Mouse (Mus musculus) E14TG2a.4 (cell line): ENCODE measurements around the gene Pcnx3.
A peak's percentile ranks its signal among the peaks of the same experiment; 100 is the strongest.

Experiments used
- H3K27me3 ChIP-seq: 2 replicates; pipeline ENCODE4 v1.6.1; 2014; ENCODE audit warnings: low read length, control low read depth; ENCODE audit not compliant: insufficient read depth
- H3K36me3 ChIP-seq: 2 replicates; pipeline ENCODE4 v1.6.1; 2014; ENCODE audit warnings: low read length, control low read depth; ENCODE audit not compliant: insufficient read depth
- H3K4me1 ChIP-seq: replicated peaks from 2 replicates; pipeline ENCODE4 v1.6.1; 2014; ENCODE audit warnings: low read depth, low read length, control low read depth
- H3K4me3 ChIP-seq: replicated peaks from 2 replicates; pipeline ENCODE4 v1.5.1; 2014; ENCODE audit warnings: mild to moderate bottlenecking, low read length
- H3K9me3 ChIP-seq: 2 replicates; pipeline ENCODE4 v1.6.1; 2014; ENCODE audit warnings: low read length, control low read depth
- CTCF ChIP-seq: conservative IDR thresholded peaks from 2 replicates; pipeline ENCODE4 v1.5.1; 2014; ENCODE audit warnings: low read length
- NANOG ChIP-seq: IDR thresholded peaks from 2 replicates; pipeline ENCODE4 v1.6.1; 2014; ENCODE audit warnings: borderline replicate concordance, low read length, mixed read lengths
- POU5F1 ChIP-seq: IDR thresholded peaks from 2 replicates; pipeline ENCODE4 v1.6.1; 2014; ENCODE audit warnings: low read length, borderline replicate concordance

Gene Pcnx3

GRCm38 (mm10) chr19:5646731-5647330 lies 41.9 kb downstream of the Pcnx3 start:
- Histone ChIP-seq H3K4me1 (peaks cover 49% of the 10 kb centered on the region), H3K4me3 (no peak overlapping the region), H3K27me3 (no peaks in the 10 kb centered on the region), H3K9me3 (no peaks in the 10 kb centered on the region), H3K36me3 (peaks cover 70% of the 10 kb centered on the region)
- TF ChIP-seq POU5F1 (no peak), CTCF (no peak), NANOG (no peak)

DNA sequence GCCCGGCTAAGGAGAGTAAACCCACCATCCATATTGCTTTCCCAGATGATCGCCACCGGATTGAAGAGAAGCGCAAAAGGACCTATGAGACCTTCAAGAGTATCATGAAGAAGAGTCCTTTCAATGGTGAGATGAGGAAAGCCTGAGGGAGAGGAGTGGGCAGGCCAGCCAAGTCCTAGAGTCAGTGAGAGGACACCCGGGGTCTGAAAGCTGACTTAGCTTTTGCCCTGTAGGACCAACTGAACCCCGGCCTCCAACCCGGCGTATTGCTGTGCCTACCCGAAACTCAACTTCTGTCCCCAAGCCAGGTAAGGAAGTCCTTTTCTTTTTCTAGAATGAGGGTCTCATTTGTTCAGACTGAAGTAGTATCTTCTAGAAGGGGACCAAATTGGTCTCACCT lies 43.4 kb downstream of the Pcnx3 start:
- Histone ChIP-seq H3K9me3 (no peaks in the 10 kb centered on the region), H3K4me3 (no peak overlapping the region), H3K27me3 (no peaks in the 10 kb centered on the region), H3K4me1 (peaks cover 50% of the 10 kb centered on the region), H3K36me3 (peaks cover 74% of the 10 kb centered on the region)
- TF ChIP-seq POU5F1: no peak
- no peak for TF ChIP-seq NANOG
- TF ChIP-seq CTCF: no peak

DNA sequence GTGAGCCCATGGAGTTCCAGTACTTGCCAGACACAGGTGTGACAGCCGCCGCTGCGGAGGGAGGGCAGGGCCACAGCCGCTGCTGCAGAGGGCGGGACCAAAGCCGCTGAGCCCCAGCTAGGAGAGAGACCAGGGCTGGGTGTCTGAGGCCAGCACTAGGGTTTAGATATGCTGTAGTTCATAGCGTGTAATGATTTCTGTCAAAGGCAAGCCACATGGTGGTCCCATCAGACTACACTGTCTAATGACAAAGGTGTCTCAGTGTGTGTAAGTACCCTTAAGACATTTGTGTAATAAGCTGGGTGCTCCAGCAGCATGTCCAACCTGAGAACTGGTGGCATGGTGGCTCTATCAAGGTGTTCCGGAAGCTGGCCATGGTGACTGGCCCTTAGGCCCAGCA lies 47.1 kb downstream of the Pcnx3 start:
- Histone ChIP-seq H3K36me3 (peaks cover 81% of the 10 kb centered on the region), H3K9me3 (no peaks in the 10 kb centered on the region), H3K4me3 (peak overlapping the region; percentile 62), H3K27me3 (no peaks in the 10 kb centered on the region), H3K4me1 (peaks cover 43% of the 10 kb centered on the region)
- TF ChIP-seq CTCF (no peak), NANOG (no peak), POU5F1 (no peak)

DNA sequence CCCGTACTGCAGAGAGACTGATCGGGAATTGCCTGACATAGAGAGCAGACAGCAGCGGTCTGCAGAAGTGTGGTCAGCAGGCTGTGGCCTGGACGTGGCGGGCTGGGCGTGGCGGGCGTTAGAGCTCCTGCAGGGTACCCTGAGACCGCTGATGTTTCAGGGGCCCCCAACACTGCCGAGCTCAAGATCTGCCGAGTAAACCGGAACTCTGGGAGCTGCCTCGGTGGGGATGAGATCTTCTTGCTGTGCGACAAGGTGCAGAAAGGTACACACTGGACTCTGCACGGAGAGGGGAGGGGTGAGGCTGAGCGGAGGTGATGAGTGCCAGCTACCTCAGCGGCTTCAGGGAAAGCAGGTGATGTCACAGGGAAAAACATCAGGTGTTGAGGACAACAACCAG lies 47.7 kb downstream of the Pcnx3 start:
- H3K27me3 ChIP-seq: no peaks in the 10 kb centered on the region
- peaks cover 76% of the 10 kb centered on the region for H3K36me3 ChIP-seq
- no peak for TF ChIP-seq CTCF
- TF ChIP-seq POU5F1: no peak
- TF ChIP-seq NANOG: no peak
- H3K4me3 ChIP-seq: peak overlapping the region; percentile 62
- peaks cover 48% of the 10 kb centered on the region for H3K4me1 ChIP-seq
- H3K9me3 ChIP-seq: no peaks in the 10 kb centered on the region

GRCm38 (mm10) chr19:5640339-5640738 lies 48.4 kb downstream of the Pcnx3 start:
- H3K4me1 ChIP-seq: peaks cover 55% of the 10 kb centered on the region
- TF ChIP-seq CTCF (no peak), NANOG (no peak), POU5F1 (no peak)
- H3K9me3 ChIP-seq: no peaks in the 10 kb centered on the region
- H3K36me3 ChIP-seq: peaks cover 69% of the 10 kb centered on the region
- H3K4me3 ChIP-seq: peak overlapping the region; percentile 62
- no peaks in the 10 kb centered on the region for H3K27me3 ChIP-seq

- no peak for TF ChIP-seq POU5F1
- TF ChIP-seq CTCF: no peak
- TF ChIP-seq NANOG: no peak
- H3K27me3 ChIP-seq: no peaks in the 10 kb centered on the region
- H3K4me3 ChIP-seq: peak overlapping the region; percentile 86
- peaks cover 55% of the 10 kb centered on the region for H3K4me1 ChIP-seq
- H3K9me3 ChIP-seq: no peaks in the 10 kb centered on the region
- H3K36me3 ChIP-seq: peaks cover 51% of the 10 kb centered on the region
Observed at GRCm38 (mm10) chr19:5638416-5639005, 50.2 kb downstream of the Pcnx3 start.

GRCm38 (mm10) chr19:5637069-5638047 lies 51.4 kb downstream of the Pcnx3 start, which contains the start of gene Rela:
Gene Rela, plus strand, starts transcription at chr19:5637483.
- Histone ChIP-seq H3K27me3 (no peaks in the 10 kb centered on the region), H3K36me3 (peaks cover 41% of the 10 kb centered on the region), H3K4me3 (peak within 1 kb of the TSS; percentile 86), H3K4me1 (peaks cover 55% of the 10 kb centered on the region), H3K9me3 (no peaks in the 10 kb centered on the region)
- TF ChIP-seq CTCF: no peak
- TF ChIP-seq POU5F1: no peak
- no peak for TF ChIP-seq NANOG

DNA sequence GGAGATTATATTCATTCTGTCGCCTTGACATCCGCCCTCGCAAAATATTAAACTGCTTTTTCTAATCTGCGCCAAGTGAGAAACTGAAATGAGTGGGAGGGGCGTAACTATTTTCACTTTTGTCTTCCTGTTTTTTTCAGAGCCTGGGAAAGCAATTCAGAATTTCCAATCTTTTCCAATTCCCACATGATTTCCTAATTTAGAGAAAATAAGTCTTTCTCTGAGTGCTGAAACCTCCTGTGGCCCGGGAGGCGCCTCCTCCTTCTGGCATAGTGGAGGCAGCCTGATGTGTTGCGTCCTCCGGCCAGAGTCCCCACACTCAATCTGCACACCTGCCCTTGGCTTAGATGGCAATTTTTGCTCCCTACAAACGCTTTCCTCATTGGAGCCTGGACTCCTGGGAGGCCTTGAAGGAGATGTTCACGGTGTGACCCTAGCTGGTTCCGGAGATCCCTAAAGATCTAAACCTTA lies 52.1 kb downstream of the Pcnx3 start:
- H3K4me3 ChIP-seq: peak overlapping the region; percentile 86
- H3K36me3 ChIP-seq: peaks cover 33% of the 10 kb centered on the region
- no peaks in the 10 kb centered on the region for H3K9me3 ChIP-seq
- TF ChIP-seq POU5F1: no peak
- TF ChIP-seq NANOG: no peak
- TF ChIP-seq CTCF: no peak
- H3K27me3 ChIP-seq: no peaks in the 10 kb centered on the region
- peaks cover 52% of the 10 kb centered on the region for H3K4me1 ChIP-seq
